Mouse (Mus musculus): Measurements from ENCODE around the gene Ulk3. TPM values are rescaled to one million over a fixed set of nuclear protein-coding genes. Genes with fewer than 3 reads are reported as not detected.

Gene Ulk3
- polyA plus RNA-seq, 1 experiment: 10.1 TPM

GRCm38 (mm10) chr9:57627191-57627590, 37.9 kb downstream of the Ulk3 start:
- Histone ChIP-seq H3K27me3 (ENCODE audit: control insufficient read depth, insufficient read depth, low read length, poor library complexity, severe bottlenecking) (no peaks in the 10 kb centered on the region), H3K9ac (ENCODE audit: low read depth, poor library complexity, severe bottlenecking) (no peak overlapping the region), H3K36me3 (ENCODE audit: control insufficient read depth, insufficient read depth, low read length, poor library complexity, severe bottlenecking) (peaks cover 3% of the 10 kb centered on the region; the same call in 1 of the 2 replicates), H3K4me3 (ENCODE audit: low read depth, low read length) (no peak overlapping the region), H3K4me1 (ENCODE audit: control insufficient read depth, insufficient read depth, low read length) (no peaks in the 10 kb centered on the region), H3K9me3 (replicated peaks; ENCODE audit: control insufficient read depth, insufficient read depth, low read length, poor library complexity, severe bottlenecking) (no peaks in the 10 kb centered on the region), H3K27ac (ENCODE audit: insufficient read depth, low read length) (no peak overlapping the region)
- TF ChIP-seq POLR2A (IDR thresholded peaks at IDR 0.05; ENCODE audit: insufficient read depth, low read length) (no peak), CTCF (IDR thresholded peaks at IDR 0.05; ENCODE audit: low read depth, low read length) (no peak), EP300 (IDR thresholded peaks at IDR 0.05; ENCODE audit: insufficient read depth, low read depth, low read length) (no peak)

- H3K4me3 ChIP-seq (ENCODE audit: low read depth, low read length): no peak overlapping the region
- no peaks in the 10 kb centered on the region for H3K4me1 ChIP-seq (ENCODE audit: control insufficient read depth, insufficient read depth, low read length)
- H3K27ac ChIP-seq (ENCODE audit: insufficient read depth, low read length): no peak overlapping the region
- H3K36me3 ChIP-seq (ENCODE audit: control insufficient read depth, insufficient read depth, low read length, poor library complexity, severe bottlenecking): peaks cover 3% of the 10 kb centered on the region; the same call in 1 of the 2 replicates
- no peaks in the 10 kb centered on the region for H3K27me3 ChIP-seq (ENCODE audit: control insufficient read depth, insufficient read depth, low read length, poor library complexity, severe bottlenecking)
- no peaks in the 10 kb centered on the region for H3K9me3 ChIP-seq (replicated peaks; ENCODE audit: control insufficient read depth, insufficient read depth, low read length, poor library complexity, severe bottlenecking)
- H3K9ac ChIP-seq (ENCODE audit: low read depth, poor library complexity, severe bottlenecking): no peak overlapping the region
- TF ChIP-seq EP300 (IDR thresholded peaks at IDR 0.05; ENCODE audit: insufficient read depth, low read depth, low read length): no peak
- TF ChIP-seq POLR2A (IDR thresholded peaks at IDR 0.05; ENCODE audit: insufficient read depth, low read length): no peak
Observed at GRCm38 (mm10) chr9:57627892-57628291, 38.6 kb downstream of the Ulk3 start.

GRCm38 (mm10) chr9:57628717-57629116, 39.5 kb downstream of the Ulk3 start:
- Histone ChIP-seq H3K36me3 (ENCODE audit: control insufficient read depth, insufficient read depth, low read length, poor library complexity, severe bottlenecking) (peaks cover 3% of the 10 kb centered on the region; the same call in 1 of the 2 replicates), H3K27ac (ENCODE audit: insufficient read depth, low read length) (no peak overlapping the region), H3K9me3 (replicated peaks; ENCODE audit: control insufficient read depth, insufficient read depth, low read length, poor library complexity, severe bottlenecking) (no peaks in the 10 kb centered on the region), H3K27me3 (ENCODE audit: control insufficient read depth, insufficient read depth, low read length, poor library complexity, severe bottlenecking) (no peaks in the 10 kb centered on the region), H3K4me1 (ENCODE audit: control insufficient read depth, insufficient read depth, low read length) (no peaks in the 10 kb centered on the region), H3K9ac (ENCODE audit: low read depth, poor library complexity, severe bottlenecking) (no peak overlapping the region), H3K4me3 (ENCODE audit: low read depth, low read length) (no peak overlapping the region)
- TF ChIP-seq EP300 (IDR thresholded peaks at IDR 0.05; ENCODE audit: insufficient read depth, low read depth, low read length) (no peak), CTCF (IDR thresholded peaks at IDR 0.05; ENCODE audit: low read depth, low read length) (no peak), POLR2A (IDR thresholded peaks at IDR 0.05; ENCODE audit: insufficient read depth, low read length) (no peak)

GRCm38 (mm10) chr9:57629118-57629874, 40.0 kb downstream of the Ulk3 start:
- Histone ChIP-seq H3K4me3 (ENCODE audit: low read depth, low read length) (no peak overlapping the region), H3K9ac (ENCODE audit: low read depth, poor library complexity, severe bottlenecking) (no peak overlapping the region), H3K4me1 (ENCODE audit: control insufficient read depth, insufficient read depth, low read length) (no peaks in the 10 kb centered on the region), H3K27me3 (ENCODE audit: control insufficient read depth, insufficient read depth, low read length, poor library complexity, severe bottlenecking) (no peaks in the 10 kb centered on the region), H3K27ac (ENCODE audit: insufficient read depth, low read length) (no peak overlapping the region), H3K36me3 (ENCODE audit: control insufficient read depth, insufficient read depth, low read length, poor library complexity, severe bottlenecking) (peaks cover 3% of the 10 kb centered on the region; the same call in 1 of the 2 replicates), H3K9me3 (replicated peaks; ENCODE audit: control insufficient read depth, insufficient read depth, low read length, poor library complexity, severe bottlenecking) (no peaks in the 10 kb centered on the region)
- TF ChIP-seq EP300 (IDR thresholded peaks at IDR 0.05; ENCODE audit: insufficient read depth, low read depth, low read length) (no peak), CTCF (IDR thresholded peaks at IDR 0.05; ENCODE audit: low read depth, low read length) (peak; percentile 97)

- H3K9ac ChIP-seq (ENCODE audit: low read depth, poor library complexity, severe bottlenecking): no peak overlapping the region
- H3K4me3 ChIP-seq (ENCODE audit: low read depth, low read length): no peak overlapping the region
- no peaks in the 10 kb centered on the region for H3K27me3 ChIP-seq (ENCODE audit: control insufficient read depth, insufficient read depth, low read length, poor library complexity, severe bottlenecking)
- H3K4me1 ChIP-seq (ENCODE audit: control insufficient read depth, insufficient read depth, low read length): no peaks in the 10 kb centered on the region
- H3K9me3 ChIP-seq (replicated peaks; ENCODE audit: control insufficient read depth, insufficient read depth, low read length, poor library complexity, severe bottlenecking): no peaks in the 10 kb centered on the region
- no peak overlapping the region for H3K27ac ChIP-seq (ENCODE audit: insufficient read depth, low read length)
- no peak for TF ChIP-seq EP300 (IDR thresholded peaks at IDR 0.05; ENCODE audit: insufficient read depth, low read depth, low read length)
- TF ChIP-seq CTCF (IDR thresholded peaks at IDR 0.05; ENCODE audit: low read depth, low read length): no peak
- no peak for TF ChIP-seq POLR2A (IDR thresholded peaks at IDR 0.05; ENCODE audit: insufficient read depth, low read length)
- H3K36me3 ChIP-seq (ENCODE audit: control insufficient read depth, insufficient read depth, low read length, poor library complexity, severe bottlenecking): no peaks in the 10 kb centered on the region
Observed at GRCm38 (mm10) chr9:57633481-57634024, 44.3 kb downstream of the Ulk3 start.

GRCm38 (mm10) chr9:57637272-57637671, 48.0 kb downstream of the Ulk3 start:
- Histone ChIP-seq H3K9me3 (replicated peaks; ENCODE audit: control insufficient read depth, insufficient read depth, low read length, poor library complexity, severe bottlenecking) (no peaks in the 10 kb centered on the region), H3K4me1 (ENCODE audit: control insufficient read depth, insufficient read depth, low read length) (peaks cover 4% of the 10 kb centered on the region), H3K27me3 (ENCODE audit: control insufficient read depth, insufficient read depth, low read length, poor library complexity, severe bottlenecking) (no peaks in the 10 kb centered on the region), H3K4me3 (ENCODE audit: low read depth, low read length) (no peak overlapping the region), H3K9ac (ENCODE audit: low read depth, poor library complexity, severe bottlenecking) (no peak overlapping the region), H3K27ac (ENCODE audit: insufficient read depth, low read length) (no peak overlapping the region), H3K36me3 (ENCODE audit: control insufficient read depth, insufficient read depth, low read length, poor library complexity, severe bottlenecking) (no peaks in the 10 kb centered on the region)
- TF ChIP-seq CTCF (IDR thresholded peaks at IDR 0.05; ENCODE audit: low read depth, low read length) (no peak), EP300 (IDR thresholded peaks at IDR 0.05; ENCODE audit: insufficient read depth, low read depth, low read length) (no peak), POLR2A (IDR thresholded peaks at IDR 0.05; ENCODE audit: insufficient read depth, low read length) (no peak)
